Mouse (Mus musculus) stomach, postnatal 0 days (tissue): ENCODE data around the gene Dnmt3a. TPM values are rescaled to one million over a fixed set of nuclear protein-coding genes. Genes with fewer than 3 reads are reported as not detected.

Experiments
- ATAC-seq: fragments of 200-750 bp; cut with Nextera tagmentation; 2 replicates; pipeline ENCODE4 v1.8.0; 2017; ENCODE audit not compliant: low FRiP score, low TSS enrichment
- DNase-seq: peaks from one replicate; pipeline ENCODE4 v3.0.0-alpha.2; 2016; ENCODE audit warnings: low spot score
- H3K27ac ChIP-seq: fragments of 300-500 bp; sonication (generic); replicated peaks from 2 replicates; pipeline ENCODE4 v1.5.1; 2014; ENCODE audit warnings: mild to moderate bottlenecking, control low read depth
- H3K27me3 ChIP-seq: fragments of 300-500 bp; sonication (generic); 2 replicates; pipeline ENCODE4 v1.6.1; 2014; ENCODE audit warnings: low read length; ENCODE audit not compliant: control insufficient read depth, insufficient read depth
- H3K36me3 ChIP-seq: fragments of 300-500 bp; sonication (generic); 2 replicates; pipeline ENCODE4 v1.6.1; 2014; ENCODE audit warnings: low read length, mixed read lengths; ENCODE audit not compliant: control insufficient read depth, insufficient read depth
- H3K4me1 ChIP-seq: fragments of 300-500 bp; sonication (generic); replicated peaks from 2 replicates; pipeline ENCODE4 v1.6.1; 2014; ENCODE audit warnings: antibody characterized with exemption; ENCODE audit not compliant: control insufficient read depth, insufficient read depth
- H3K4me2 ChIP-seq: fragments of 300-500 bp; sonication (generic); replicated peaks from 2 replicates; pipeline ENCODE4 v1.6.1; 2014; ENCODE audit warnings: low read depth, mild to moderate bottlenecking, control low read depth, moderate library complexity
- H3K4me3 ChIP-seq: fragments of 300-500 bp; sonication (generic); 2 replicates; pipeline ENCODE4 v1.5.1; 2014; ENCODE audit warnings: low read depth, low read length, control low read depth
- H3K9ac ChIP-seq: fragments of 300-500 bp; sonication (generic); 2 replicates; pipeline ENCODE4 v1.6.1; 2014; ENCODE audit warnings: mild to moderate bottlenecking, low read length, control low read depth, mixed read lengths
- H3K9me3 ChIP-seq: fragments of 300-500 bp; sonication (generic); 2 replicates; pipeline ENCODE4 v1.6.1; 2016; ENCODE audit warnings: low read length; ENCODE audit not compliant: control insufficient read depth
- CTCF ChIP-seq: IDR thresholded peaks from 2 replicates; pipeline ENCODE4 v1.5.1; 2016; ENCODE audit warnings: antibody characterized with exemption, low read depth, mild to moderate bottlenecking, moderate library complexity
- EP300 ChIP-seq: optimal IDR thresholded peaks from 2 replicates; pipeline ENCODE3; 2016; ENCODE audit warnings: antibody characterized with exemption
- WGBS: fragments of 180-500 bp; shearing (Covaris S2); extraction: QIAGEN DNeasy Blood & Tissue Kit; methylation state at CpG from one replicate; pipeline ENCODE4 v1.1.7; 2014; 5-methylcytosine and 5-hydroxymethylcytosine counted together
- polyA plus RNA-seq: library from polyadenylated mRNA; unstranded; fragments of >200 nt; fragmentation: Nextera tagmentation; extraction: Ambion mirVana; gene quantifications from 2 replicates; pipeline ENCODE4 v1.2.1, GENCODE M21; 2015

Gene Dnmt3a
- polyA plus RNA-seq, 1 experiment from 2014 or later: 44.0 TPM

DNA sequence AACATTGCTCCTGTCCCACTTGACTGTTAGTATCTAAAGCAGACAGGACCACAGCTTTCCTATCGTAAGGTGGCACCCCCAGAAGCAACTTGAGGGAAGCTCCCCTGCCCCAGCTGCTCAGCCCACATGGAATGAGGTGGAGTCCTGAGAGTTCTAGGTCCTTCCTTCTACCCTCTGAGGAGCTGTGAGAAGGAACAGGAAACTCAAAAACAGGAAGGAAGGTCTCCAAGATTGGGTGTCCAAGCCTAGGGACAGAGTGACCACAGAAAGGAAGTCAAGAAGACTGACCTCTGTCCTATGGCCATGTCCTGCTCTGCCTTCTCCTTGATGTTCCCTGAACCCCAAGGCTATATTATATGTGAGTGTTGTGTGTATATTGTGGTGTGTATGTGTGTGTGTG, 6.3 kb upstream of the Dnmt3a start:
- Histone ChIP-seq H3K27ac (no peak overlapping the region), H3K9me3 (no peaks in the 10 kb centered on the region), H3K27me3 (no peaks in the 10 kb centered on the region), H3K36me3 (no peaks in the 10 kb centered on the region), H3K9ac (no peak overlapping the region), H3K4me3 (no peak overlapping the region), H3K4me2 (no peak overlapping the region), H3K4me1 (no peaks in the 10 kb centered on the region)
- WGBS: 90% methylated on average over 1 of the region's 1 CpGs
- DNase-seq: no peak
- TF ChIP-seq EP300: no peak
- no peak for TF ChIP-seq CTCF
- ATAC-seq: no peak

- Histone ChIP-seq H3K4me1 (peaks cover 26% of the 10 kb centered on the region), H3K36me3 (no peaks in the 10 kb centered on the region), H3K27me3 (no peaks in the 10 kb centered on the region), H3K9me3 (no peaks in the 10 kb centered on the region), H3K27ac (peak overlapping the region; percentile 95), H3K4me3 (peak overlapping the region; percentile 79), H3K4me2 (peak overlapping the region; percentile 87), H3K9ac (peak overlapping the region; percentile 87)
- DNase-seq (peak; percentile 91), ATAC-seq (peak; percentile 88)
- WGBS: under 1% methylated on average over 24 of the region's 41 CpGs
- TF ChIP-seq CTCF: peak; percentile 83
- no peak for TF ChIP-seq EP300
These were observed 471 bp downstream of the Dnmt3a start for GRCm38 (mm10) chr12:3806271-3806684.

- H3K27ac ChIP-seq: peak overlapping the region; percentile 95
- DNase-seq: peak; percentile 80
- peak; percentile 47 for ATAC-seq
- peak overlapping the region; percentile 79 for H3K4me3 ChIP-seq
- H3K4me2 ChIP-seq: peak overlapping the region; percentile 87
- under 1% methylated on average over 45 of the region's 141 CpGs for WGBS
- H3K27me3 ChIP-seq: no peaks in the 10 kb centered on the region
- no peak for TF ChIP-seq CTCF
- TF ChIP-seq EP300: no peak
- peak overlapping the region; percentile 87 for H3K9ac ChIP-seq
- H3K4me1 ChIP-seq: peaks cover 28% of the 10 kb centered on the region
- H3K36me3 ChIP-seq: no peaks in the 10 kb centered on the region
- no peaks in the 10 kb centered on the region for H3K9me3 ChIP-seq
These were observed 1.1 kb downstream of the Dnmt3a start for GRCm38 (mm10) chr12:3806703-3807547.

DNA sequence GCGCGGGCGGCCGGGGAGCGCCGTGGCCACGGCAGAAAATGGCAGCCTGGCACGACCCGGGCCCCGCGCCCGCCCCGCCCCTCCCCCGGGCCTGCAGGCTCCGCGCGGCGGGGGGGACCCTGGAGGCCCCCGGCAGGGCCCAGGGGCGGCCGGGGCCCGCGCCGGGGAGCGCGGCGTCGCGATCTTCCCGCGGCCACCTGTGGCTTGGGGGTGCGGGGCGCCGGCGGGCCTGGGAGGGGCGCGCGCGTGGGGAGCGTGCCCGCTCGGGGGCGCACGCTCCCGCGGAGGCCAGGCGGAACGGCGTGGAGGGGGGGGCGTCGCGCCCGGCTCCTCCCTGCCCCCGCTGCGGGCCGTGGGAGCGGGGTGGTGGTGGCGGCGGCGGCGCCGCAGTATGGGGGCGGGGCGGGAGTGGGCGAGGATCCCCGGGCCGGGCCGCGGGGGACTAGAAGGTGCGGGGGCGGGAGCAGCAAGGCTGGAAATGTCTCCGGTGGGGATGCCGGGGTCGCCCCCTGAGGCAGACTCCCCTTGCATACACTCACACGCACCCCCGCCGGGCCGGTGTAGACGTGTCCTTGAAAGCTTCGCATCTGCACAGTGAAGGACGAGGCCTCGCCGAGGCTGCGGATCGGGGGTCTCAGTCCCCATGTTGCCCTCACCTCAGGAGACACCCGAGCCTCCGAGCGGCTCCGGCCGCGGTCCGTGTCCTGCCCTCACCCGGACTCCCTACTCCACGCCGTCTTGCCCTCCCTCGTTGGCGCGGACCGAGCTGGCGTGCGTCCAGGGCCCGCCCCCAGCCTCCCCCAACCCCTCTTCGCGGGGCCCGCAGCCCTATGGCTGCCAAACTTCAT, 2.0 kb downstream of the Dnmt3a start:
- peak overlapping the region; percentile 79 for H3K4me3 ChIP-seq
- DNase-seq: peak; percentile 79
- H3K27ac ChIP-seq: peak overlapping the region; percentile 95
- TF ChIP-seq CTCF (no peak), EP300 (no peak)
- peak overlapping the region; percentile 87 for H3K9ac ChIP-seq
- H3K27me3 ChIP-seq: no peaks in the 10 kb centered on the region
- no peaks in the 10 kb centered on the region for H3K9me3 ChIP-seq
- H3K4me1 ChIP-seq: peaks cover 28% of the 10 kb centered on the region
- 0% methylated on average over 31 of the region's 105 CpGs for WGBS
- peak; percentile 43 for ATAC-seq
- H3K4me2 ChIP-seq: peak overlapping the region; percentile 87
- no peaks in the 10 kb centered on the region for H3K36me3 ChIP-seq

- H3K36me3 ChIP-seq: no peaks in the 10 kb centered on the region
- TF ChIP-seq EP300 (no peak), CTCF (no peak)
- no peaks in the 10 kb centered on the region for H3K9me3 ChIP-seq
- H3K27ac ChIP-seq: peak overlapping the region; percentile 95
- peak overlapping the region; percentile 87 for H3K9ac ChIP-seq
- peak; percentile 58 for DNase-seq
- H3K4me1 ChIP-seq: peaks cover 28% of the 10 kb centered on the region
- no peaks in the 10 kb centered on the region for H3K27me3 ChIP-seq
- H3K4me3 ChIP-seq: peak overlapping the region; percentile 79
- H3K4me2 ChIP-seq: peak overlapping the region; percentile 87
- 6% methylated on average over 9 of the region's 10 CpGs for WGBS
- peak; percentile 17 for ATAC-seq
These were observed 2.7 kb downstream of the Dnmt3a start for GRCm38 (mm10) chr12:3808396-3808981.
